Mouse (Mus musculus): ENCODE results near the gene Pik3ca.
A peak's percentile ranks its signal among the peaks of the same experiment; 100 is the strongest.

Pik3ca gene

DNA sequence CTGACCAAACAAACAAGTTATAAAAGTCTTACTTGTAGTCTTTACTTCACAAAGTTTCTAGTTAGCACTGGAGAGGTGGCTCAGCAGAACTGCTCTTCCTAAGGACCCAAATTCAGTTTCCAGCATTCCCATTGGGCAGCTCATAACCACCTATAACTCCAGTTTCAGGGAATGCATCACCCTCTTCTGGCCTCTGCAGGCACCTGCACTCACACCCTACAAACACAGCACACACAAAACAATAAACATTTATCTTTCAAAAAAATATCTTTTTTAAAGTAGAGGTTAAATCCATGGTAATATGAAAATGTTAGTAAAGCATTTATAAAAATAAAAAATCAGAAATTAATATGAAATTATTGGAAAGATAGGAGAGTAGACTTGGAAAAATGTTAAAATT lies 44.2 kb downstream of the Pik3ca start:
- DNase-seq (ENCODE audit: low read depth, low spot score): no peak

DNA sequence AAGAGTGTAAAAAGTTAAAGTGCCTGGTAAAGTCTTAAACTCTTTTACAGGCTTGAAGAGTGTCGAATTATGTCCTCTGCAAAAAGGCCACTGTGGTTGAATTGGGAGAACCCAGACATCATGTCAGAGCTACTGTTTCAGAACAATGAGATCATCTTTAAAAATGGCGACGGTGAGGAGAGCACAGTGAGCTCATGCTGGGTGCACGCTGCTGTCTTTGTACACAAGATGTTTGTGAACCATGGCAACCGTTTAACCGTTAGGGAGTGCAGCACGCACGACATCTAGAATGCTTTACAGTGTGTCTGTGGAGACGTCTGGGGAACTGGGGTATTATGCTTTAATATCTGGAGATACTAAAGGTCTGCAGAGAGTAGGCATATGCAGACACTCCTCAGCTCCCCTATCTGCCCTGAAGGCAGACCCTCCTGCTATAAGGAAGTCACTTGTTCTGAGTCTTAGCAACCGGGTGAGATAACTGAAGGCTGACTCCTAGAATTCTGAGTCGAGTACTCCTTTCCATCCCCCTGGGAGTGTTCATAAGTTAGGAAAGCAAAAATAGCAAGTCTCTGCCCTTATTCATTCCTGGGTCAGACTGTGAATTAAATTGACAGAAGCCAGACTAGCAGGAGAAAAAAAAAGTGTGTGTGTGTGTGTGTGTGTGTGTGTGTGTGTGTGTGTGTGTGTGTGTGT lies 57.0 kb downstream of the Pik3ca start:
- no peak for DNase-seq (ENCODE audit: low read depth, low spot score)

DNA sequence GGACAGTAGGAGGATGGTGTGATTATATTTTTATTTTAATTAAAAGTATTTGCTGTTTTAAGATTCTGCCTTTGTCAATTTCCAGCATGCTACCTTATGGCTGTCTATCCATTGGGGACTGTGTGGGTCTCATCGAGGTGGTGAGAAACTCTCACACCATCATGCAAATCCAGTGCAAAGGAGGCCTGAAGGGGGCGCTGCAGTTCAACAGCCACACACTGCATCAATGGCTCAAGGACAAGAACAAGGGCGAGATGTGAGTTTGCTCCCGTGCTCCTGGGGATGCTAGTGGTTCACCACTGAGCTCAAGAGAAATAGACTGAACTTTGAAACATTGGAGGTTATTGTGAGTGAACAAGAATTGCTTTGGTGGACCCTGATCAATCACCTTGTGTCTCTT lies 62.3 kb downstream of the Pik3ca start:
- DNase-seq (ENCODE audit: low read depth, low spot score): peak; percentile 37

DNA sequence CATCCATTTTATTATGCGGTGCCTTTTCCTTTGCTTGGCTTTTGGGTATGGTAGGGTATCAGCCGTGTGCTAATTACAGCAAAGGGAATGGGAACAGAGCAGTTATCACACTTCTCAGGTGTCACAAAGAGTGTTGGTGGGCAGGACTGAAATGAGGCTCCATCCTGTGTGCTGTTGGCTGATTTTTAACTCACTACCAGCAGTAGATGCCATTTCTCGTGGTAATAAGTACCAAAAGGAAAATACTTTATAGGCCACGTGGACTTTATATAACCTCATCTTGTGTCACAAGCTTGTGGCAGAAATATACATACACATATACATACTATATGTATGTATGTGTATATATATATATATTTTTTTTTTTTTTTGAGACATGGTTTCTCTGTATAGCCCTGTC lies 69.8 kb downstream of the Pik3ca start:
- DNase-seq (ENCODE audit: low read depth, low spot score): no peak

GRCm38 (mm10) chr3:32468411-32468810 lies 70.9 kb downstream of the Pik3ca start:
- no peak for DNase-seq (ENCODE audit: low read depth, low spot score)

DNA sequence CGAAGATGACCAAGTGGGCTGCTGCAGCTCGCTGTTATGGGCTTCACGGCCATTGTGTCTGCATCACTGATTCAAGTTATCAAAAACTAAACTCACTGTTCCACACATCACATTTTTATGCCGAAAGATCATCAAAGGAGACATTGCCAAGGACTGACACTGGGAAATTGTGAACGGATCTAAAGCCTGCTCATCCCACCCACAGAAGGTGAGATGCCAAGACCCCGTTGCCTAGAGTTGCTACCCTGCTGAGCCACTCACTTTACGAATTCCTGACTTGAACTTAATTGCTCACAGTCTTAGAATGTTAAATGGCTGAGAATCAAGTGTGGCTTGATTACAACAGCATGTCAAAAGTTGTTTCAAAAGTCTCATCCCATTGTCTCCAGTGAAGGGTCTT lies 73.0 kb downstream of the Pik3ca start:
- DNase-seq (ENCODE audit: low read depth, low spot score): no peak

GRCm38 (mm10) chr3:32471098-32471497 lies 73.6 kb downstream of the Pik3ca start:
- DNase-seq (ENCODE audit: low read depth, low spot score): no peak

- DNase-seq (ENCODE audit: low read depth, low spot score): no peak
Observed at GRCm38 (mm10) chr3:32472191-32472900, 74.9 kb downstream of the Pik3ca start.

DNA sequence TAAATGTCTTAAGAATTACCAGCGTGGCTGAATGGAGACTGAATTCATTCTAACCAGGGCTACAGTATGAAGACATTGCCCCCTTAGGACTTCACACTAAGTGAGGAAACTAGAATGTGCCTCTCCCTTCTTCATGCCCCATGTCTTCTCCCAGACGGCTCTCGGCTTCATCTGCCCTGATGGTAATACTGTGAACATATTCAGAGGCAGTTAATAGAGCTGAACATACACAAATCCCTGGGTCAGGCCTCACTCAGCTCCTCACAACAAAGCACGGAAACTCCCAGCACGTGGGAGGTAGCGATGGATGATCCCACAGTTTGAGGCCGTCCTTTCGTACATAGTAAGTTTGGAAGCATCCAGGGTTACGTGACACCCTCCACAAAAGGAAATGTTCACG lies 75.7 kb downstream of the Pik3ca start:
- DNase-seq (ENCODE audit: low read depth, low spot score): no peak

- DNase-seq (ENCODE audit: low read depth, low spot score): no peak
Observed at GRCm38 (mm10) chr3:32479961-32480360, 82.5 kb downstream of the Pik3ca start.

GRCm38 (mm10) chr3:32483035-32483434 lies 85.6 kb downstream of the Pik3ca start:
- DNase-seq (ENCODE audit: low read depth, low spot score): no peak

- DNase-seq (ENCODE audit: low read depth, low spot score): no peak
Observed at GRCm38 (mm10) chr3:32486543-32486942, 89.1 kb downstream of the Pik3ca start.

DNA sequence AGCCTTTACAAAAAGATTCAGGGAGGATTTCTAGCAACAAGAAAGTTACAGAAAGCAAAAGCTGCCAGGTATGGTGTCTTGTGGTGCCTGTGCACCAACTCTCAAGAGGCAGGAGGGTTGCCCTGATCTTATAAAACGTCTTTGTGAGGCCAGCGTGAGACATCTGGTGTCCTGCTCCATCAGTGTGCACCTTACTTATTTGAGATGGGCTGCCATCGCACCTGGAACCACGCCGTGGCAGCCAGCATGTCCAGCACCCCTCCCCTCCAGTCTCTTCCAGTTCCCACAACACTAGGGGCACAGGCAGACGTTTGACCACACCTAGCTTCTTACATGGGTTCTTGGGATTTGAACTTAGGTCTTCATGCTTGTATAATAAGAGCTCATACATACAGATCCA lies 90.7 kb downstream of the Pik3ca start:
- DNase-seq (ENCODE audit: low read depth, low spot score): no peak

DNA sequence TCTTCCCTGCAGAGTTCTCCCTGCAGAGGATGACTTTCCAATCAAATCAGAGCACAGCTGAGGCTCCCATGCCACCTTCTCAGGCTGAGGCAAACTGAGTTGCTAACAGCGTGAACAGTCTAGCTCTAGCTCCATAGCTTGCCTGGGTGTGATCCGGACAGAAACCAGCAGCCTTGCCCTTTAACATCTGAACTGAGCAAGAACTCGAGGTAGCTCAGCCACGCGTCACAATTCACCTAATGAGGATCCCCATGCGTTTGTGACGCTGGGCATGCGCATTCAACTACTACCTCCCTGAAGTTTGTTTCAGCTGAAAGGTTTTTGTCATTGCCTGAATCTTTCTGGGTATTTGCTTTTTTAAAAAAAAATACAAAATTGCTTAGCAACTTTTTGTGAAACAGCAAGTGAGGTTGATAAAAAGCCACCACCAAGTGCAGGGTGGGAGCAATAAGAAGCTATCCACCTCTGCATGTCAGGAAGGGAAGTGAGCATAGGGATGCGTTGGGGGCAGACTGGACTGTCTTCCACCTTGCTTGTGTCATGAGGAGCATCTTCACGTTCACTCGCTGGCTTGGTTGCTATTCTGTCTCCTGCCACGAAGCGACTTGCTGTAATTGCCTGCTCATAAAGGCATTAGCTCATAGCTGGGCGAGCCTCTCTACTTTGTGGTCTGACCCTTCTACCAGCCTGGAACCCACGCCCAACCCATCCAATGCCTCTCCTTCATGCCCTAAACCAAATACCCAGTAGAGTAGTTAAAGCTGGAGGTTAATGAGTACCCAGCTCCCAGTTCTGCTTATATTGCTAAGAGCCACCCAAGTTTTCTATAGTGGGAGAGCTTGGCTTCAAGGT lies 92.8 kb downstream of the Pik3ca start:
- no peak for DNase-seq (ENCODE audit: low read depth, low spot score)

DNA sequence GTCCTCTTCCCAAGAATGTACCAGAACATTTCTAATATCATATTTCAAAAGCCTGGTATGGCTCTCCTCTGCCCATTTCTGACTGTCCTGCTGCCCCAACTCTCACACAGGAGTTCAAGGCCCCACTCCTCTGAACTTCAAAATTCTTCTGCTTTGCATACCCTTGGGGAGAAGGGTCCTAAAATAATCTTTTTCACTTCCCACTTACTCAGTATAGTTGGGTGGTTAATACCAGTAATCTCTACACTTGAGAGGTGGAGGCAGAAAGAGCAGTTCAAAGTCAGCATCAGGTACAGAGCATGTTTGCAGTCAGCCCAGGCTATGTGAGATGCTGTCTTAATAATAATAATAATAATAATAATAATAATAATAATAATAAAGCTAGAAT lies 93.5 kb downstream of the Pik3ca start:
- DNase-seq (ENCODE audit: low read depth, low spot score): no peak

- no peak for DNase-seq (ENCODE audit: low read depth, low spot score)
Observed at GRCm38 (mm10) chr3:32492097-32493090, 94.9 kb downstream of the Pik3ca start, which contains the start of gene Kcnmb3. Gene Kcnmb3 (minus strand): TSS chr3:32492231.

- peak; percentile 13 for DNase-seq (ENCODE audit: low read depth, low spot score)
Observed at GRCm38 (mm10) chr3:32494387-32495087, 97.1 kb downstream of the Pik3ca start.

GRCm38 (mm10) chr3:32495088-32495770 lies 97.8 kb downstream of the Pik3ca start:
- no peak for DNase-seq (ENCODE audit: low read depth, low spot score)

GRCm38 (mm10) chr3:32495856-32496710 lies 98.6 kb downstream of the Pik3ca start:
- DNase-seq (ENCODE audit: low read depth, low spot score): no peak

Data from CD4-positive helper T cell, adult 2 months (primary cell).